Mouse (Mus musculus): ENCODE measurements at regions not wholly inside any gene's neighbourhood (a gene's known extent, or its start where the extent isn't known, plus 50 kb on each side); places are given as distances from the start of the nearest gene placed in this dataset.

GRCm38 (mm10) chr9:25385333-25385732 lies 96.0 kb upstream of the Eepd1 start:
- TF ChIP-seq CTCF (IDR thresholded peaks at IDR 0.05; ENCODE audit: borderline replicate concordance, extremely low read depth, insufficient read depth, insufficient read length) (no peak), POLR2A (IDR thresholded peaks at IDR 0.05; ENCODE audit: borderline replicate concordance, extremely low read depth, insufficient read depth, insufficient read length, poor library complexity, severe bottlenecking) (no peak)
